Mouse (Mus musculus) CH12.LX (cell line): ENCODE data around the gene Ptprm.

Experiments used
- CHD2 ChIP-seq: IDR thresholded peaks from 2 replicates; pipeline ENCODE4 v1.6.1; 2011; ENCODE audit warnings: low read length, improper control_type of control experiment
- CTCF ChIP-seq, 2 experiments: IDR thresholded peaks in 1 of 2; conservative IDR thresholded peaks in 1 of 2; 2 replicates each; pipeline ENCODE4 v1.5.1; 2011 to 2012; ENCODE audit warnings: low read depth in 2 of 2, low read length in 2 of 2, improper control_type of control experiment in 1 of 2, inconsistent platforms in 1 of 2, mild to moderate bottlenecking in 1 of 2, moderate library complexity in 1 of 2
- E2F4 ChIP-seq: IDR thresholded peaks from 2 replicates; pipeline ENCODE4 v1.6.1; 2011; ENCODE audit warnings: low read depth, low read length, improper control_type of control experiment; ENCODE audit not compliant: insufficient replicate concordance
- MAFK ChIP-seq: IDR thresholded peaks from 2 replicates; pipeline ENCODE4 v1.6.1; 2011; ENCODE audit warnings: low read length, improper control_type of control experiment; ENCODE audit not compliant: insufficient replicate concordance
- MXI1 ChIP-seq: IDR thresholded peaks from 2 replicates; pipeline ENCODE4 v1.6.1; 2011; ENCODE audit warnings: mild to moderate bottlenecking, low read depth, low read length, improper control_type of control experiment
- MYC ChIP-seq: IDR thresholded peaks from 2 replicates; pipeline ENCODE4 v1.6.1; 2011; ENCODE audit warnings: low read depth, mild to moderate bottlenecking, improper control_type of control experiment, low read length
- PAX5 ChIP-seq: IDR thresholded peaks from 2 replicates; pipeline ENCODE4 v1.6.1; 2012; ENCODE audit warnings: low read length, inconsistent platforms, mixed read lengths
- POLR2A ChIP-seq: IDR thresholded peaks from 2 replicates; pipeline ENCODE4 v1.6.1; 2011; ENCODE audit warnings: low read depth, mild to moderate bottlenecking, improper control_type of control experiment, low read length
- SIN3A ChIP-seq: IDR thresholded peaks from 2 replicates; pipeline ENCODE4 v1.6.1; 2012; ENCODE audit warnings: low read length, improper control_type of control experiment, inconsistent platforms
- UBTF ChIP-seq: IDR thresholded peaks from 2 replicates; pipeline ENCODE4 v1.6.1; 2012; ENCODE audit warnings: low read depth, mild to moderate bottlenecking, inconsistent platforms, low read length, improper control_type of control experiment, moderate library complexity
- ZC3H11A ChIP-seq: IDR thresholded peaks from 2 replicates; pipeline ENCODE4 v1.6.1; 2012; ENCODE audit warnings: low read depth, mild to moderate bottlenecking, inconsistent platforms, low read length, improper control_type of control experiment

DNA sequence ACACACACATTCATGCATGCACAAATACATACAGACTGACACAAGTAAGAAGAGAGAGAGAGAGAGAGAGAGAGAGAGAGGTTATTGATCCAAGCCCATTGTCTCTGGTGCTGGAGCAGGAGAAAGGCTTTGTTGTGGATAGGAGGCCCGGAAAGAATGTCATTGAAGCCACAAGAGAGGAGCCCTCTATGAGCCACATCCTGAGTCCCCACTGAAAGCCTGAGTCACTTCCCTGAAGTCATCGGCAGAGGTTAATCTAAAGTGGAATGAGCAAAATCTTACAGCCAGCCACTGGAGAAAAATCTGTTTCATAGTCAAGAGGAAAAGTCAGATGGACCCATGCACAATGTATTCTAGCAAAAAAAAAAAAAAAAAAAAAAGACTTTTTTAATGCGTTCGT, 228.7 kb downstream of the Ptprm start:
- TF ChIP-seq POLR2A (no peak), CTCF (conservative IDR thresholded peaks at IDR 0.05 in 1 of 2, IDR thresholded peaks at IDR 0.05 in 1 of 2; ENCODE audit: low read depth in 2 of 2, low read length in 2 of 2) (no peak), MXI1 (no peak), CHD2 (no peak), ZC3H11A (no peak), E2F4 (no peak), SIN3A (no peak), MYC (no peak), MAFK (no peak), UBTF (no peak), PAX5 (no peak)
